Mouse (Mus musculus): Measurements from ENCODE around the gene 9130213A22Rik.

The 9130213A22Rik gene

GRCm38 (mm10) chr11:69106842-69107241 is 15.5 kb downstream of the 9130213A22Rik start:
- no peak for DNase-seq (ENCODE audit: low spot score in 2 of 2)

GRCm38 (mm10) chr11:69106299-69106698 is 16.1 kb downstream of the 9130213A22Rik start:
- no peak for DNase-seq (ENCODE audit: low spot score in 2 of 2)

DNA sequence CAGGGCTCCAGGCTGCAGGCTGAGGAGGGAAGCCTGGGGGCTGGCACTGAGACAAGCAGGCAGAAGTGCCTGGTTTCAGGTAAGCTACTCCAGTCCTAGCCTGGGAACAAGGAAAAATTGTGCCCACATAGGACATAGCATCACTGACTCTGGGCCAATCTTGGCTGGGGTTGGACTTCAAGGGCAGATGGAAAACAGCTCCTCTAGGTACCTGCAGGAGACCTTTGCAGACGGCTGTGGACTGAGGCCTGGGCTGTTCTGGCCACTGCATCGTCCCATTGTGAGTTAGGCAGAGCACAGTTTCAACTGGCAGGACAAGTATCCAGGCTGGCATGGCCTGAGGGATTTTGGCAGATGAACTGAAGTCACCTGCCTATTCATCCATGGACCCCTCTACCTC is 16.6 kb downstream of the 9130213A22Rik start:
- no peak for DNase-seq (ENCODE audit: low spot score in 2 of 2)

GRCm38 (mm10) chr11:69105227-69105626 is 17.2 kb downstream of the 9130213A22Rik start:
- no peak for DNase-seq (ENCODE audit: low spot score in 2 of 2)

DNA sequence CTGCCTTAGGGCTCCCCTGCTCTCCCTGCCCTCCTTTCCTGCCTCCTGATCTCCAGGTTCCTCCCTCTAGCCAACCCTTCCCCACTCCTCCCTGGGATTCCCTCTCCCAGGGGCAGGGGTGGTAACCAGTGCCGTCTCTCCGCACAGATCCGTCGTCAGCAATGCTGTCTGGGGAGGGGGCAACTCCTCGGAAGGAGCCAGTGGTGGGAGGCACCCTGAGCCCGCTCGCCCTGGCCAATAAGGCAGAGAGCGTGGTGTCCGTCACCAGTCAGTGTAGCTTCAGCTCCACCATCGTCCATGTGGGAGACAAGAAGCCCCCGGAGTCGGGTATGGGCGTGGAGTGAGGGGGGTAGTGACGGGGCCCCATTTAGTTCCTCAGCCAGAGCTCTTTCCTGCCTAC is 17.9 kb downstream of the 9130213A22Rik start:
- DNase-seq (ENCODE audit: low spot score in 2 of 2), result no peak

DNA sequence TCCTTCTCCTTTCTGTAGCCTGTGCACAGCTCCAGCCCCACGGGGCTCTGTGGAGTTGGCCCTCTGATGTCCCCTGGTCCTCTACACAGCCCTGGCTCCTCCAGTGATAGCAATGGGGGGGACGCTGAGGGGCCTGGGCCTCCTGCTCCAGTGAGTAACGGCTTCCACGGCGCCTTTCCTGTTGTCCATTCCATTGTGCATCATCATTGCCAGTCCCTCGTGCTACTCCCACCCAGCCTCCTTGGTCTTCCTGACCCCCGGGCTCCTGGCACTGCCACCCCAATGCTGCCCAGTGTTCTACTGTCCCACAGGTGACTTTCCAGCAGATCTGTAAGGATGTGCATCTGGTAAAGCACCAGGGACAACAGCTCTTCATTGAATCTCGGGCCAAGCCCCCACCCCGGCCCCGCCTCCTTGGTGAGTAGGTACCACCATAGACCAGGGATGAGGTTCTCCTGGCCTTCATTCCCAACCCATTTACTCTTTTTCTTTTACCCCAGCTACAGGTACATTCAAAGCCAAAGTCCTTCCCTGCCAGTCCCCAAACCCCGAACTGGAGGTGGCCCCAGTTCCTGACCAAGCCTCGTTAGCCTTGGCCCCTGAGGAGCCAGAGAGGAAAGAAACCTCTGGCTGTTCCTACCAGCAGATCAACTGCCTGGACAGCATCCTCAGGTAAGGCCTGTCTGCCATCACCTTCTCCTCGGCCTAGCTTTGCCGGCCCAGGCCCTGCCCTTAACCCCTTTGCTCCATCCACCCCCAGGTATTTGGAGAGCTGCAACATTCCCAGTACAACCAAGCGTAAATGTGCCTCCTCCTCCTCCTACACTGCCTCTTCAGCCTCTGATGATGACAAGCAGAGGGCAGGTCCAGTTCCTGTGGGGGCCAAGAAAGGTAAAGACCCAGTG is 18.6 kb downstream of the 9130213A22Rik start:
- DNase-seq (ENCODE audit: low spot score in 2 of 2), result no peak

- DNase-seq (ENCODE audit: low spot score in 2 of 2), result no peak
These were observed 19.3 kb downstream of the 9130213A22Rik start for GRCm38 (mm10) chr11:69103121-69103520.

DNA sequence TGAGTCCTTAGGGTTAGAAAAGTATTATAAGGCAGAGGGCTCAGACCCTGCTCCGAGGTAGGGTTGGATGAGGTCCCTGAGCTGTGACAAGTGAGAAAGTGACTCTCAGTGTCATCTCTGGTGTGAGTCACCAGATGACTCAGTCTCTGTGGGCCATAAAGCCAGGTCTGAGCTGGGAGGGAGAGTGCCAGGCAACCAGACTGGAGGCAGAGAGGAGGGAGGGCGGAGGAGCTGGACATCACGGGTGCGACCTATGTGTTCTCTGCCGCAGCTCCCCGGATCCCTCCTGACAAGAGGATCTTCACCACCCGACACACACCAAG is 20.0 kb downstream of the 9130213A22Rik start:
- no peak for DNase-seq (ENCODE audit: low spot score in 2 of 2)

GRCm38 (mm10) chr11:69101604-69102402 is 20.6 kb downstream of the 9130213A22Rik start:
- no peak for DNase-seq (ENCODE audit: low spot score in 2 of 2)

DNA sequence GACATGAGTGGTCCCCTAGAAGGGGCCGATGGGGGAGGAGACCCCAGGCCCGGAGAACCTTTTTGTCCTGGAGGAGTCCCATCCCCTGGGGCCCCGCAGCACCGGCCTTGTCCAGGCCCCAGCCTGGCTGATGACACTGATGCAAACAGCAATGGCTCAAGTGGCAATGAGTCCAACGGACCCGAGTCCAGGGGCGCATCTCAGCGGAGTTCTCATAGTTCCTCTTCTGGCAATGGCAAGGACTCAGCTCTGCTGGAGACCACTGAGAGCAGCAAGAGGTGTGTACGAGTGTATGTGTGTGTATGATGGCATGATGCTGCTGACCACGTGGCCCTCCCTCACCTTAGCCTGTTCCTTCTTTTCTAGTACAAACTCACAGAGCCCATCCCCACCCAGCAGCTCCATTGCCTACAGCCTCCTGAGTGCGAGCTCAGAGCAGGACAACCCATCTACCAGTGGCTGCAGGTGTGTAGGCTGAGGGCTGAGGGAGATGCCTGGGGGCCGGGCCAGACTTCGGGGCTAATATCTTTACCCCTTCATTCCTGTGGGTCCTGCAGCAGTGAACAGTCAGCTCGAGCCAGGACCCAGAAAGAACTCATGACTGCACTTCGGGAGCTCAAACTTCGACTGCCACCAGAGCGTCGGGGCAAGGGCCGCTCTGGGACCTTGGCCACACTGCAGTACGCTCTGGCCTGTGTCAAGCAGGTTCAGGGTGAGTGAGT is 21.6 kb downstream of the 9130213A22Rik start:
- no peak for DNase-seq (ENCODE audit: low spot score in 2 of 2)

GRCm38 (mm10) chr11:69099915-69100345 is 22.5 kb downstream of the 9130213A22Rik start:
- peak in 1 of 2 experiments; percentile 71 for DNase-seq (ENCODE audit: low spot score in 2 of 2)

- DNase-seq (ENCODE audit: low spot score in 2 of 2), result peak in 1 of 2 experiments; percentile 59
These were observed 23.0 kb downstream of the 9130213A22Rik start for GRCm38 (mm10) chr11:69099177-69099914.

- peak; percentile 89 to 96 for DNase-seq (ENCODE audit: low spot score in 2 of 2)
These were observed 23.7 kb downstream of the 9130213A22Rik start for GRCm38 (mm10) chr11:69098762-69099091.

DNA sequence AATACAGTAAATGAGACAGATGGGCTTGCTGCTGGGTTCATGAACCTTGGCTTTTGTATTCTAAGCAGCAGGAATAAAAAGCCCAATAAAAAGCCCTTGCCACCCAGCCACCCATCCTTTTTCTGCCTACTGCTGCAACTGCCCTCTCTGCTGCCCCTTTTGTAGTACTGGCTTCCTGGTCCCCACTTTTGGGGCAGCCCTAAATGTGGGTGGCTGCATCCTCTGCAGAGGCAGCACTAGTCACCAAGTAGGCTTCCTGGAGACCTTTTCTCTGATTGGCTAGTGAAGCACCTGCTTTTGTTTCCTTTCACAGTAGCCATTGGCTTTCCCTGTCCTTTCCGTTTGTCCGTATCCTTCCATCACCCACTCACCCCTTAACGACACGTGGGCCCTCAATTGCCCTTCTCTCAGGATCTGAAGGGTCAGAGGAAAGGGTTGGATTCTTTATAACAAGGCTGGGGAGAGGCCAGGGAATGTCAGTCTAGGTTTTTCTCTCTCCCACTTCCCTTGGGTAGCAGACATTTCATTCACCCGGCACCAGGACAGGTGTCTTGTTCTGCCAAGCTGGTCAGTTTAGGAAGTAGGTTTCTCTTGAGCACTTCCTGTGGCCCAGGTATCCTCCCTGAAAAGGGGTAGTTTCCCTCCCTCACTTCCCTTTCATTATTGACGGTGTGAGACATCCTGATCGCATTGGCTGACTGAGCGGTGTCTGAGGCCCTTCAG is 24.2 kb downstream of the 9130213A22Rik start:
- no peak for DNase-seq (ENCODE audit: low spot score in 2 of 2)

DNA sequence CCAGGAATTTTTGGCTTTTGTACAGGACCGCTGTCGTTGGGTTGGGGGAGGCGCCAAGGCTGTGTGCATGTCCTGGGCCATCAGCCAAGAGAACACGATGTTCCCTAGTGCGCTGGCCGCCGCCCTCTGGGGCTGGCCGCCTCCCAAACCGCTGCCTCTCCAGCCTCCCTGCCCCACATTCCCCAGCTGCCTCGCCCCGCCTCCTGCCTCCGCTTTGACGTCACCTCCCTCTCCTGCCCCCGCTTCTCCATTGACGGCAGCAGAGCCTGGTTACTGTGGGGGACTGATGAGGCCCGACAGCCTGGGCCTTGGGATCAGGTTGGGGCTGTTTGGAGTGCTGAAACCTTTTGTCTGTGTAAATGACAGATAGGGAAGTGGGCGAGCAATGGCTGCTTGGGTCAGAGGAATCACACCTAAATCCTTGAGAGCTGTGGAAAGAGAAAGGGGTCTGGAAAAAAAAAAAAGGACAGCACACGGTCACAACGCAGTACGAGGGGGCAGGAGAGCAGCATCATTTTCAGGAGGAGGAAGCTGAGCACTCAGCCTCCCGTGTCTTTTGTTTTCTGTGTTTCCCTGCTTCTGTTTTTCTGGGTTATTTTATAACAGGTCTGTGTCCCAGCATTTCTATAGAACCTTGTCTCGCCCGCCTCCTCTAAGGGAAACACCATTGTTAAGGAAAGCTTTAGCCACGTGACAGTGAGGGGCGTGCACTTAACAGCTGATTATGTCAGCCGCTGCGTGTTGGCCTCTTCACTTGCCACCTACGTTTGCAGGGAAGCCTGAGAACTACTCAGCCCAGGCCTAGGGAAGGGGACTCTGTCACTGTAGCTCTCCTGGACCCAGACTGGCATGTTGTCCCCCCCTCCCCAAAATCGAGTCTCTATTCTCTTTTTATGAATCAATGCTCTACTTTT is 25.1 kb downstream of the 9130213A22Rik start:
- peak; percentile 81 to 84 for DNase-seq (ENCODE audit: low spot score in 2 of 2)

DNA sequence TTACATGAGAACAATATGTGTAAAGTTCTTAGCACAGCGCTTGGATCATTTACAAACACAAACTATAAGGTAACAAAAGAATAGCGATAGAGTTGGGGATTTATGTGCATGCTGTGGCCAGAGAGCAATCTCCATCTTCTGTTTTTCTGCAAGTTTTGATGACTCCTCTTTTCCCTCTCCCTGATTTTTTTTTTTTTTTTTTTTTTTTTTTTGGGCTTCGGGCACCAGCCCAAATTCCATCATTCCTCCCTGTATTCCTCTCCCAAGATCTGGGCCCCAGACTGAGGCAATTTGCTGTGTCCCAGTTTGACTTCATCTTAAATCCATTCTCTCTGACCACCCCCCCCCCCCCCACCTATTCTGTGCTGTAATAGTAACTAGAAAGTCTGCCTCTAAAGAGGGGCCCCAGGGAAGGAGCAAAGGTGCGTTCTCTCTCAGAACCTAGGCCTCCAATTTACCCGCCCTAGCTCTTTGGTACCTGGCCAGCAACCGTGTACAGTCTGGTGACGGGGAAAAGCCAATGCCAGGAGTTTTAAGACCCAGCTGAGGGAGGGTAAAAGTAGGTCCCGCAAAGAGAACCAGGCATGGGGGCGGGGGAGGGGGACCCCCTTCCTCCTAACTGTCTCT is 25.9 kb downstream of the 9130213A22Rik start:
- DNase-seq (ENCODE audit: low spot score in 2 of 2), result no peak

GRCm38 (mm10) chr11:69095511-69096231 is 26.7 kb downstream of the 9130213A22Rik start:
- DNase-seq (ENCODE audit: low spot score in 2 of 2), result no peak

- DNase-seq (ENCODE audit: low spot score in 2 of 2), result peak; percentile 89 to 95
These were observed 27.5 kb downstream of the 9130213A22Rik start, which contains the start of gene Per1 for GRCm38 (mm10) chr11:69094697-69095429. Per1 (plus strand) TSS chr11:69095217.
